Mouse (Mus musculus) heart, embryonic 14.5 days (tissue): ENCODE measurements around the gene Cyp17a1. TPM values are rescaled to one million over a fixed set of nuclear protein-coding genes. Genes with fewer than 3 reads are reported as not detected.

ENCODE experiments used
- ATAC-seq: fragments of 200-750 bp; cut with Nextera tagmentation; 2 replicates; pipeline ENCODE4 v1.8.0; 2017; ENCODE audit warnings: low read depth, moderate TSS enrichment; ENCODE audit not compliant: insufficient number of reproducible peaks, insufficient read depth, low FRiP score
- H3K27ac ChIP-seq, 2 experiments: fragments of 200-500 bp in 1 of 2; fragments of 300-500 bp in 1 of 2; sonication (generic) in 1 of 2; replicated peaks in 1 of 2; 2 replicates each; pipeline ENCODE4 v1.5.1; 2012 to 2014; ENCODE audit warnings: low read depth in 2 of 2, low read length in 2 of 2, control low read depth in 1 of 2, mild to moderate bottlenecking in 1 of 2, mixed read lengths in 1 of 2; ENCODE audit not compliant: control insufficient read depth in 1 of 2, insufficient read depth in 1 of 2
- H3K27me3 ChIP-seq: fragments of 300-500 bp; sonication (generic); 2 replicates; pipeline ENCODE4 v1.6.1; 2014; ENCODE audit warnings: mild to moderate bottlenecking, low read length, control low read depth; ENCODE audit not compliant: control insufficient read depth, insufficient read depth
- H3K36me3 ChIP-seq: fragments of 300-500 bp; sonication (generic); 2 replicates; pipeline ENCODE4 v1.6.1; 2014; ENCODE audit warnings: mild to moderate bottlenecking, control low read depth, low read length, mixed read lengths; ENCODE audit not compliant: control insufficient read depth, insufficient read depth
- H3K4me1 ChIP-seq, 2 experiments: fragments of 200-500 bp in 1 of 2; fragments of 300-500 bp in 1 of 2; sonication (generic) in 1 of 2; 2 replicates each; pipeline ENCODE4 v1.6.1; 2012 to 2014; ENCODE audit warnings: low read length in 2 of 2, control low read depth in 1 of 2, mixed read lengths in 1 of 2; ENCODE audit not compliant: control insufficient read depth in 2 of 2, insufficient read depth in 2 of 2
- H3K4me2 ChIP-seq: fragments of 300-500 bp; sonication (generic); 2 replicates; pipeline ENCODE4 v1.6.1; 2014; ENCODE audit warnings: mild to moderate bottlenecking, low read length
- H3K4me3 ChIP-seq, 2 experiments: fragments of 200-500 bp in 1 of 2; fragments of 300-500 bp in 1 of 2; sonication (generic) in 1 of 2; 2 replicates each; pipeline ENCODE4 v1.5.1; 2012 to 2014; ENCODE audit warnings: low read length in 2 of 2, mild to moderate bottlenecking in 2 of 2, control low read depth in 1 of 2, low read depth in 1 of 2, moderate library complexity in 1 of 2; ENCODE audit not compliant: control insufficient read depth in 1 of 2, insufficient read depth in 1 of 2
- H3K9ac ChIP-seq: fragments of 300-500 bp; sonication (generic); 2 replicates; pipeline ENCODE4 v1.6.1; 2014; ENCODE audit warnings: mild to moderate bottlenecking, low read length
- H3K9me3 ChIP-seq: fragments of 300-500 bp; sonication (generic); 2 replicates; pipeline ENCODE4 v1.6.1; 2016; ENCODE audit warnings: low read length, control low read depth; ENCODE audit not compliant: control insufficient read depth
- WGBS: fragments of 180-500 bp; shearing (Covaris S2); extraction: QIAGEN DNeasy Blood & Tissue Kit; methylation state at CpG from one replicate; pipeline ENCODE4 v1.1.7; 2014; 5-methylcytosine and 5-hydroxymethylcytosine counted together
- polyA plus RNA-seq: library from polyadenylated mRNA; unstranded; fragments of >200 nt; fragmentation: Nextera tagmentation; extraction: Ambion mirVana; gene quantifications from 2 replicates; pipeline ENCODE4 v1.2.1, GENCODE M21; 2014

Cyp17a1 gene
- polyA plus RNA-seq, 1 experiment from 2014 or later, result 1.6 TPM

GRCm38 (mm10) chr19:46691078-46691477, 18.1 kb upstream of the Cyp17a1 start:
- Histone ChIP-seq H3K36me3 (peaks cover 15% of the 10 kb centered on the region), H3K4me3 (no peak overlapping the region), H3K27me3 (no peaks in the 10 kb centered on the region), H3K4me1 (peaks cover 2 to 6% of the 10 kb centered on the region in 2 experiments; a peak in 3 of 4 replicates), H3K4me2 (no peak overlapping the region), H3K27ac (no peak overlapping the region), H3K9me3 (no peaks in the 10 kb centered on the region), H3K9ac (no peak overlapping the region)
- 68% methylated on average over 2 of the region's 2 CpGs for WGBS
- no peak for ATAC-seq

DNA sequence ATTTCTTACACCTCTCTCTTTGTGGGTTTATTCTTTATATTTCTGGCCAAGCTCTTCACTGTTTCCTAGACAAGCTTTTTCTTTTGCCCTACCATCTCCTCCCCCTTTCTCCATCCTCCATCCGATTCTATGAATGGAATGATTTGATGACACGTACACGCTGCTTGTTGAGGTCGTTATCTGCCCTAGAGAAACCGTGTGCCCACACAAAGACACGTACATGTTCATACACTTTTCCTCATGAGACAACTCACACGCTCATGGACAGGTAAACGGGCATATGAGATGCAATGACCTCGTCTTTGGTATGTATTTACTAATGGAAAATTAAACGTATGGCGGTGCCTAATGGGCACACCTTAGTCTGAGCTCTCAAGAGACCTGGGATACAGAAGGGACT, 17.4 kb upstream of the Cyp17a1 start:
- 71% methylated on average over 11 of the region's 11 CpGs for WGBS
- Histone ChIP-seq H3K4me1 (peaks cover 2 to 6% of the 10 kb centered on the region in 2 experiments; a peak in 3 of 4 replicates), H3K4me2 (peak overlapping the region; percentile 70), H3K9ac (peak overlapping the region; percentile 93), H3K36me3 (peaks cover 15% of the 10 kb centered on the region), H3K27ac (peak overlapping the region in 1 of 2 experiments; percentile 77; a peak in 1 of 4 replicates), H3K27me3 (no peaks in the 10 kb centered on the region), H3K4me3 (peak overlapping the region; percentile 89 to 95), H3K9me3 (no peaks in the 10 kb centered on the region)
- no peak for ATAC-seq

GRCm38 (mm10) chr19:46689460-46690372, 16.7 kb upstream of the Cyp17a1 start, which contains the start of gene Borcs7:
Gene Borcs7 (plus strand): TSS chr19:46689906.
- Histone ChIP-seq H3K36me3 (peaks cover 11% of the 10 kb centered on the region), H3K4me3 (peak within 1 kb of the TSS; percentile 89 to 95), H3K9me3 (no peaks in the 10 kb centered on the region), H3K4me2 (peak within 1 kb of the TSS; percentile 70), H3K27ac (peak within 1 kb of the TSS; percentile 77 to 82; a peak in 3 of 4 replicates), H3K9ac (peak within 1 kb of the TSS; percentile 93), H3K27me3 (no peaks in the 10 kb centered on the region), H3K4me1 (peaks cover 2 to 6% of the 10 kb centered on the region in 2 experiments; a peak in 3 of 4 replicates)
- ATAC-seq, result peak; percentile 89
- WGBS, result 3% methylated on average over 44 of the region's 44 CpGs

DNA sequence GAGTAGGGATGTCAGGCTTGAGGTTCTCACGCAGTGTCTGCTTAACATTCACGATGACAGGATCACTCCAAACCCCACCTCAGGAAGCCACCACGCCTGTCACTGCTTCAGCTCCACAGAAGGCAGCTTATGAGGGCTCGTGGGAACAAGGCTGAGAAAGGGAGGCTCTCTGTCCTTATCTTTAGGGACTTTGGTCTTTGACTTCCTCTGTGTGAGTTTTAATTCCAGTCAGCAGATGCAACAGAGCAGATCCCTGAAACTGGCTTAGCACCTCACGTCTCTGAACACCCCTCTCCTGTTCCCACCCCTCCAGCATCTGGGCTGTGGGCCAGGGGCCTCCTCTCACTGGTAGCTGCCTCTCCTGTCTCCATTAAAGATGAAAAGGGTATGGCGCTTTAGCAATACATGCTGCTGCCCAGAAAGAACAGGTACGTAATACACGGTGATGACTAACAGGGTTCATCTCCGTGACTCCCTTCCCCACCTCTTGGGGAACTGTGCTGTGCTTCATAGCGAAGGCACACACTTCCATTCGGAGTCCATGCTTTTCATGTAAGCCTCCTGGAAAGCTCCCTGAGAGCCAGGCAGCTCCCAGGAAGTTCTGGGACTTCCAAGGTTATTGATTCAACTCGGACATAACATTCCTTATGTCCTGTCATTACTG, 6.9 kb upstream of the Cyp17a1 start:
- no peak for ATAC-seq
- WGBS, result 38% methylated on average over 12 of the region's 12 CpGs

DNA sequence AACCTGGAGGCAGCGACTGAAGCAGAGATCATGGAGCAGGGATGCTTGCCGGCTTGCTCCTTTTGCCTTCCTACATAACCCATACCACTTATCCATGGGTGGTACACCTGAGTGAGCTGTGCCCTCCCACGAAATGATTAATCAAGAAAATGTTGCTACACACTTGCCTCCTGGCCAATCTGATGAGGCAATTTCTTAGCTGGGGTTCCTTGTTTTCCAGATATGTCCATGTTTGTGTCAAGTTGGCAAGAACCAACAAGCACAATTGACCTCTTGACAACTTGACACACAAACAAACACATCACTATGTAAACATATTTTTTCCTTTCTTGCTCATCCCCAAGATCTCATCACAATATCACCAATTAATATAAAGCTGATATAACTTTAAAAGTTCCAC, 2.7 kb upstream of the Cyp17a1 start:
- H3K9me3 ChIP-seq, result no peaks in the 10 kb centered on the region
- no peak for ATAC-seq
- WGBS, result 84% methylated on average over 3 of the region's 3 CpGs

More for the DNA sequence above, 6.9 kb upstream of the Cyp17a1 start:
- Histone ChIP-seq H3K27me3 (no peaks in the 10 kb centered on the region), H3K9me3 (no peaks in the 10 kb centered on the region), H3K9ac (no peak overlapping the region), H3K4me3 (no peak overlapping the region), H3K4me2 (no peak overlapping the region), H3K36me3 (no peaks in the 10 kb centered on the region), H3K27ac (0 out of 4 replicates have a peak overlapping the region, but pooled peaks of 1 of the 2 experiments have one; percentile 4), H3K4me1 (peaks cover 6 to 9% of the 10 kb centered on the region in 2 experiments; a peak in 3 of 4 replicates)

DNA sequence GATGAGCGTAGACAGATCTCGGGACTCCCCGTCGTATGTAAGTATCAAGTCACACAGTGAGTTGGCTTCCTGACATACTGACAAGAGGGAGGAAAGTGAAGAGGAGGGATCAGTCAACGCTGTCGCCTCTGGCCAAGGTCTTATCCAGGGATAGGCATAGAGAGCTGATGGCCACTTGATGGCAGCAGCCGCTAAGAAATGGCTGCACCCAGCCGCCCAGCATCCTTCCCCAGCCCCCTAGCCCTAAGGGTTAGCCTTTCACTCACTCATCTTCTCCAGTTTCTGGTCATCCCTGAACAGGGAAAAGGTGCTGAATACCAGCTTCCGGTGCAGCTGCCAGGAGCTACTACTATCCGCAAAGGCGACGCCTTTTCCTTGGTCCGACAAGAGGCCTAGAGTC, 2.3 kb downstream of the Cyp17a1 start:
- 13% methylated on average over 13 of the region's 13 CpGs for WGBS

More for the DNA sequence above, 2.7 kb upstream of the Cyp17a1 start:
- Histone ChIP-seq H3K4me2 (no peak overlapping the region), H3K36me3 (no peaks in the 10 kb centered on the region), H3K27me3 (no peaks in the 10 kb centered on the region), H3K4me1 (peaks cover 9 to 10% of the 10 kb centered on the region in 2 experiments; a peak in 3 of 4 replicates), H3K9ac (no peak overlapping the region), H3K4me3 (no peak overlapping the region), H3K27ac (no peak overlapping the region)

DNA sequence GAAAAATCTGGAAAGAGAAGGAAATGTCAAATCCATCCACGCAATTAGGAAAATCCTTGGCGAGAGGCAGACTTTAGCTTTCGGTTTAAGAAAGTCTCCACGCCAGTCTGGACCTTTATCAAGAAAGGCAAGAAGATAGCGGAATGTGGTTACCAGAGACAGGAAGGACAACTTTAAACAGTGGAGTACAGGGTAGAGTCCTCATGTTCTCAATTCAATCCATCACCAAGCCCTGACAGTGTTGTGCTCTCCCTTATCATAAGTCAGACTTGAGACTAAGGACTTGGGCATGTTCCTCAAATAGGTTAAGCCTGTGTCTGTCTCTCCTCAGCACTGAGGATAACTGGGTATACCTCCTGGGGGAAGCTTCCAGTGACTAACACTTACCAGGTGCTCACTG, 3.2 kb downstream of the Cyp17a1 start:
- Histone ChIP-seq H3K9me3 (no peaks in the 10 kb centered on the region), H3K36me3 (no peaks in the 10 kb centered on the region), H3K4me2 (no peak overlapping the region), H3K27me3 (no peaks in the 10 kb centered on the region), H3K27ac (no peak overlapping the region), H3K4me1 (peaks cover 0 to 4% of the 10 kb centered on the region in 2 experiments; a peak in 1 of 4 replicates), H3K4me3 (no peak overlapping the region), H3K9ac (no peak overlapping the region)
- ATAC-seq, result no peak
- WGBS, result 21% methylated on average over 5 of the region's 5 CpGs

More for the DNA sequence above, 2.3 kb downstream of the Cyp17a1 start:
- no peak overlapping the region for H3K4me3 ChIP-seq
- H3K9ac ChIP-seq, result no peak overlapping the region
- H3K27ac ChIP-seq, result no peak overlapping the region
- H3K4me1 ChIP-seq, result peaks cover 0 to 4% of the 10 kb centered on the region in 2 experiments; a peak in 1 of 4 replicates
- ATAC-seq, result peak; percentile 56; the same call in 1 of the 2 replicates
- H3K36me3 ChIP-seq, result no peaks in the 10 kb centered on the region
- H3K4me2 ChIP-seq, result no peak overlapping the region
- H3K9me3 ChIP-seq, result no peaks in the 10 kb centered on the region
- H3K27me3 ChIP-seq, result no peaks in the 10 kb centered on the region
